Comparison of ENCODE assay signal across 8 mouse cellular contexts in genomic region chr2:24934441-24934963, GRCm38 (mm10). TPM values are rescaled to one million over a fixed set of nuclear protein-coding genes. Genes with fewer than 3 reads are reported as not detected.
DNase-seq lines count a peak whose midpoint lies in the region; ATAC-seq and TF ChIP-seq lines count a peak whose summit lies in the region.

No protein-coding gene starts in this region.

- H3K4me3 ChIP-seq in heart, embryonic 10.5 days = peak overlapping the region; percentile 77
- peak overlapping the region; percentile 85 for H3K4me3 ChIP-seq in erythroblast, embryonic 14.5 days (replicated peaks)
- peak overlapping the region; percentile 81 for H3K4me3 ChIP-seq in intestine, embryonic 16.5 days (ENCODE audit: low read length)
- H3K4me3 ChIP-seq in megakaryocyte, embryonic 14.5 days (replicated peaks) = peak overlapping the region; percentile 96

- peak overlapping the region; percentile 94 for H3K4me2 ChIP-seq in intestine, embryonic 16.5 days (ENCODE audit: low read depth, low read length)

- 8% methylated on average over 19 of the region's 19 CpGs for WGBS in heart, embryonic 10.5 days
- 4% methylated on average over 18 of the region's 19 CpGs for WGBS in intestine, embryonic 16.5 days

- peaks cover 19% of the 10 kb centered on the region for H3K27me3 ChIP-seq in heart, embryonic 10.5 days (ENCODE audit: insufficient read depth, poor library complexity, severe bottlenecking)
- H3K27me3 ChIP-seq in Patski = peaks cover 4% of the 10 kb centered on the region
- peaks cover 13% of the 10 kb centered on the region for H3K27me3 ChIP-seq in erythroblast, embryonic 14.5 days (ENCODE audit: control insufficient read depth)
- H3K27me3 ChIP-seq in intestine, embryonic 16.5 days (replicated peaks; ENCODE audit: control insufficient read depth, insufficient read depth, low read length) = no peaks in the 10 kb centered on the region
- H3K27me3 ChIP-seq in megakaryocyte, embryonic 14.5 days (replicated peaks) = peaks cover 2% of the 10 kb centered on the region

- no peak for DNase-seq in heart, embryonic 10.5 days (ENCODE audit: low spot score)
- no peak for DNase-seq in heart, postnatal 4 days
- DNase-seq in Patski (ENCODE audit: low read depth, low spot score) = no peak
- no peak for DNase-seq in embryo, embryonic 10 days (ENCODE audit: low spot score)
- no peak for DNase-seq in gastrocnemius, adult 18-20 months (ENCODE audit: low spot score)

- ATAC-seq in Patski = peak; percentile 70
- ATAC-seq in intestine, embryonic 16.5 days = peak; percentile 86

- POLR2A ChIA-PET in Patski (lab: Charles Lee) = no interaction called here

- CTCF ChIA-PET in Patski (lab: Charles Lee) = interaction anchor here (0.9 to 1.5 kb wide), 4 partner anchors 15 to 28 kb away, joined by 3 to 5 read pairs (median 4); partner anchors contain the start of genes Dph7 and Zmynd19

- TF ChIP-seq CTCF in Patski (IDR thresholded peaks at IDR 0.05) = no peak

- H3K27ac ChIP-seq in heart, embryonic 10.5 days = peak overlapping the region; percentile 78
- H3K27ac ChIP-seq in intestine, embryonic 16.5 days (ENCODE audit: low read length) = peak overlapping the region; percentile 97

- no peaks in the 10 kb centered on the region for H3K36me3 ChIP-seq in heart, embryonic 10.5 days
- H3K36me3 ChIP-seq in erythroblast, embryonic 14.5 days (ENCODE audit: control insufficient read depth) = no peaks in the 10 kb centered on the region
- no peaks in the 10 kb centered on the region for H3K36me3 ChIP-seq in intestine, embryonic 16.5 days (ENCODE audit: control insufficient read depth, insufficient read depth, low read length)
- H3K36me3 ChIP-seq in megakaryocyte, embryonic 14.5 days (replicated peaks; ENCODE audit: low read length) = peaks cover 19% of the 10 kb centered on the region

- H3K9ac ChIP-seq in intestine, embryonic 16.5 days (ENCODE audit: low read depth, low read length) = peak overlapping the region; percentile 90

- H3K4me1 ChIP-seq in heart, embryonic 10.5 days = peaks cover 13% of the 10 kb centered on the region
- H3K4me1 ChIP-seq in erythroblast, embryonic 14.5 days (ENCODE audit: control insufficient read depth) = peaks cover 24% of the 10 kb centered on the region
- H3K4me1 ChIP-seq in intestine, embryonic 16.5 days (ENCODE audit: control insufficient read depth, insufficient read depth, low read length) = peaks cover 7% of the 10 kb centered on the region; the same call in 1 of the 2 replicates
- H3K4me1 ChIP-seq in megakaryocyte, embryonic 14.5 days = peaks cover 34% of the 10 kb centered on the region

- H3K9me3 ChIP-seq in heart, embryonic 10.5 days = no peaks in the 10 kb centered on the region
- H3K9me3 ChIP-seq in erythroblast, embryonic 14.5 days (ENCODE audit: control insufficient read depth, low read length) = no peaks in the 10 kb centered on the region
- no peaks in the 10 kb centered on the region for H3K9me3 ChIP-seq in intestine, embryonic 16.5 days (ENCODE audit: control insufficient read depth, low read length)
- H3K9me3 ChIP-seq in megakaryocyte, embryonic 14.5 days = no peaks in the 10 kb centered on the region

- in situ Hi-C loops in Patski (cut with MboI; ENCODE audit: low pct_unique_long_range_greater_than_20kb) = no loop called here

RNA-seq across cellular contexts. Expression of gene Arrdc1, which starts 0.6 kb away (rescaled TPM):
- polyA plus RNA-seq in heart, embryonic 10.5 days (2016; fragmentation: Nextera tagmentation; extraction: Ambion mirVana) = 15.3 and 19.5 TPM in 2 replicates
- total RNA-seq in heart, postnatal 4 days (2021) = 10 to 100 TPM in 1 of 2 experiments, 1 to 10 TPM in 1; 9.6 to 10.9 TPM
- polyA plus RNA-seq in Patski (2021) = 36.4 TPM
- 1.7 and 2.5 TPM in 2 replicates for polyA plus RNA-seq in erythroblast, embryonic 14.5 days (2012)
- 99.4 and 102 TPM in 2 replicates for polyA plus RNA-seq in intestine, embryonic 16.5 days (2015; fragmentation: Nextera tagmentation; extraction: Ambion mirVana)
- polyA plus RNA-seq in megakaryocyte, embryonic 14.5 days (2012; ENCODE audit: insufficient read depth, low replicate concordance) = 61.7 and 82.8 TPM in 2 replicates
- total RNA-seq in gastrocnemius, adult 18-20 months (2021) = 1 to 10 TPM; 2.7 to 3.2 TPM

RNA-seq across cellular contexts. Expression of gene Ehmt1, which starts 15.1 kb away (rescaled TPM):
- polyA plus RNA-seq in heart, embryonic 10.5 days (2016; fragmentation: Nextera tagmentation; extraction: Ambion mirVana) = 73.0 and 85.4 TPM in 2 replicates
- total RNA-seq in heart, postnatal 4 days (2021) = 10 to 100 TPM; 59.3 to 65.3 TPM
- 43.4 TPM for polyA plus RNA-seq in Patski (2021)
- polyA plus RNA-seq in erythroblast, embryonic 14.5 days (2012) = 0.72 and 0.74 TPM in 2 replicates
- 51.7 and 56.0 TPM in 2 replicates for polyA plus RNA-seq in intestine, embryonic 16.5 days (2015; fragmentation: Nextera tagmentation; extraction: Ambion mirVana)
- 20.7 and 41.8 TPM in 2 replicates for polyA plus RNA-seq in megakaryocyte, embryonic 14.5 days (2012; ENCODE audit: insufficient read depth, low replicate concordance)
- total RNA-seq in gastrocnemius, adult 18-20 months (2021) = 10 to 100 TPM; 19.2 to 21.5 TPM

RNA-seq across cellular contexts. Expression of gene Zmynd19, which starts 15.1 kb away (rescaled TPM):
- 16.8 and 20.8 TPM in 2 replicates for polyA plus RNA-seq in heart, embryonic 10.5 days (2016; fragmentation: Nextera tagmentation; extraction: Ambion mirVana)
- total RNA-seq in heart, postnatal 4 days (2021) = 10 to 100 TPM; 26.6 to 32.1 TPM
- 31.1 TPM for polyA plus RNA-seq in Patski (2021)
- 0.67 and 1.1 TPM in 2 replicates for polyA plus RNA-seq in erythroblast, embryonic 14.5 days (2012)
- polyA plus RNA-seq in intestine, embryonic 16.5 days (2015; fragmentation: Nextera tagmentation; extraction: Ambion mirVana) = 1.9 and 2.1 TPM in 2 replicates
- 2.9 and 5.7 TPM in 2 replicates for polyA plus RNA-seq in megakaryocyte, embryonic 14.5 days (2012; ENCODE audit: insufficient read depth, low replicate concordance)
- total RNA-seq in gastrocnemius, adult 18-20 months (2021) = 10 to 100 TPM; 18.3 to 20.3 TPM

RNA-seq across cellular contexts. Expression of gene Dph7, which starts 27.7 kb away (rescaled TPM):
- polyA plus RNA-seq in heart, embryonic 10.5 days (2016; fragmentation: Nextera tagmentation; extraction: Ambion mirVana) = 20.1 and 27.6 TPM in 2 replicates
- total RNA-seq in heart, postnatal 4 days (2021) = 1 to 10 TPM; 8.6 to 8.8 TPM
- 22.1 TPM for polyA plus RNA-seq in Patski (2021)
- polyA plus RNA-seq in erythroblast, embryonic 14.5 days (2012) = 0.78 and 0.86 TPM in 2 replicates
- 16.9 and 20.6 TPM in 2 replicates for polyA plus RNA-seq in intestine, embryonic 16.5 days (2015; fragmentation: Nextera tagmentation; extraction: Ambion mirVana)
- 10.2 and 14.3 TPM in 2 replicates for polyA plus RNA-seq in megakaryocyte, embryonic 14.5 days (2012; ENCODE audit: insufficient read depth, low replicate concordance)
- total RNA-seq in gastrocnemius, adult 18-20 months (2021) = 1 to 10 TPM; 2.7 to 3.8 TPM

RNA-seq across cellular contexts. Expression of gene Mrpl41, which starts 40.4 kb away (rescaled TPM):
- 126 and 132 TPM in 2 replicates for polyA plus RNA-seq in heart, embryonic 10.5 days (2016; fragmentation: Nextera tagmentation; extraction: Ambion mirVana)
- 10 to 100 TPM; 78.3 to 79.7 TPM for total RNA-seq in heart, postnatal 4 days (2021)
- 47.6 TPM for polyA plus RNA-seq in Patski (2021)
- 5.1 and 5.8 TPM in 2 replicates for polyA plus RNA-seq in erythroblast, embryonic 14.5 days (2012)
- 139 and 143 TPM in 2 replicates for polyA plus RNA-seq in intestine, embryonic 16.5 days (2015; fragmentation: Nextera tagmentation; extraction: Ambion mirVana)
- polyA plus RNA-seq in megakaryocyte, embryonic 14.5 days (2012; ENCODE audit: insufficient read depth, low replicate concordance) = 26.6 and 65.1 TPM in 2 replicates
- total RNA-seq in gastrocnemius, adult 18-20 months (2021) = 10 to 100 TPM; 38.1 TPM

Comparison
In these comparisons a context has a peak if more than half of its experiments do, and no peak if none do; other contexts are left out.
1. RNA of gene Ehmt1, which starts 15.1 kb away (polyA plus RNA-seq): 73.0 to 85.4 TPM in heart, embryonic 10.5 days, 51.7 to 56.0 TPM in intestine, embryonic 16.5 days, 43.4 TPM in Patski (single experiment) and 20.7 to 41.8 TPM in megakaryocyte, embryonic 14.5 days; 0.72 to 0.74 TPM in erythroblast, embryonic 14.5 days; every median in the first group is over 10 times any median in the second.
2. Peak in every context shown above with its lines, with median percentiles within 50 percentile points of each other: H3K4me3 ChIP-seq.